Mouse (Mus musculus) hindbrain, embryonic 15.5 days (tissue): ENCODE measurements at regions not wholly inside any gene's neighbourhood (a gene's known extent, or its start where the extent isn't known, plus 50 kb on each side); places are given as distances from the start of the nearest gene placed in this dataset.

Experiments used
- ATAC-seq: fragments of 200-750 bp; cut with Nextera tagmentation; 2 replicates; pipeline ENCODE4 v1.8.0; 2017; ENCODE audit warnings: low read depth, moderate number of reproducible peaks, moderate TSS enrichment; ENCODE audit not compliant: low FRiP score
- H3K27ac ChIP-seq: fragments of 300-500 bp; sonication (generic); replicated peaks from 2 replicates; pipeline ENCODE4 v1.5.1; 2015; ENCODE audit warnings: mild to moderate bottlenecking, inconsistent platforms
- H3K27me3 ChIP-seq: fragments of 300-500 bp; sonication (generic); 2 replicates; pipeline ENCODE4 v1.6.1; 2015; ENCODE audit warnings: control low read depth, inconsistent platforms
- H3K36me3 ChIP-seq: fragments of 300-500 bp; sonication (generic); 2 replicates; pipeline ENCODE4 v1.6.1; 2015; ENCODE audit warnings: control low read depth, inconsistent platforms
- H3K4me1 ChIP-seq: fragments of 300-500 bp; sonication (generic); replicated peaks from 2 replicates; pipeline ENCODE4 v1.6.1; 2015; ENCODE audit warnings: control low read depth, inconsistent platforms
- H3K4me2 ChIP-seq: fragments of 300-500 bp; sonication (generic); 2 replicates; pipeline ENCODE4 v1.6.1; 2015; ENCODE audit warnings: moderate library complexity, mild to moderate bottlenecking, inconsistent platforms
- H3K4me3 ChIP-seq: fragments of 300-500 bp; sonication (generic); 2 replicates; pipeline ENCODE4 v1.5.1; 2015; ENCODE audit warnings: mild to moderate bottlenecking, inconsistent platforms
- H3K9ac ChIP-seq: fragments of 300-500 bp; sonication (generic); 2 replicates; pipeline ENCODE4 v1.6.1; 2015; ENCODE audit warnings: inconsistent platforms
- H3K9me3 ChIP-seq: fragments of 300-500 bp; sonication (generic); 2 replicates; pipeline ENCODE4 v1.6.1; 2016; ENCODE audit warnings: control low read depth, inconsistent platforms
- WGBS: fragments of 180-500 bp; shearing (Covaris S2); methylation state at CpG from one replicate; pipeline ENCODE4 v1.1.7; 2015; 5-methylcytosine and 5-hydroxymethylcytosine counted together

DNA sequence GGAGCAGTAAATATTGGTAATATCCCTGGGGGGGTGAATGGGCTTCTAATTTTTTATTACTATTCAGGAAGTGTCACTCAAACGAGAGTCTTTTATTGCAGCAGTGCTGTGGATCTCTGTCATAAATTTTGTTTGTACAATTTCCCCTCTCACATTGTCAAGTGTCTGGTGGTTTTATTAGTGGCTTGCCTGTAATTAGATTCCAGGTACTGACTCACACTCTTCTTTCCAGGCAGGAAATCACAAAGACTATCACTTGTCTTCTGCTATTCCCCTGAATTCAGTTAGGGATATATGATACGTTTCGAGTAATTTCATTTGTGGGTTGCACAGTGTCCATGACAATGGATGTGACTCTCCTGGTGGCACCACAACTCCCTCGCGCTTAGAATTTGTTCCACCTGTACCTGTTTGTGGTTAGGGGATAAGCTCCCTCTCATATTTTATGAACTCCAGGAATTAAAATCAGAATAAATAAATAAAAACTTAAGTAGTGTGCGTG, 517.4 kb downstream of the Adgrl2 start:
- H3K4me3 ChIP-seq: no peak overlapping the region
- no peak for ATAC-seq
- no peak overlapping the region for H3K4me2 ChIP-seq
- no peaks in the 10 kb centered on the region for H3K36me3 ChIP-seq
- no peak overlapping the region for H3K27ac ChIP-seq
- no peaks in the 10 kb centered on the region for H3K4me1 ChIP-seq
- 85% methylated on average over 6 of the region's 6 CpGs for WGBS
- H3K9me3 ChIP-seq: no peaks in the 10 kb centered on the region
- H3K9ac ChIP-seq: no peak overlapping the region
- no peaks in the 10 kb centered on the region for H3K27me3 ChIP-seq

DNA sequence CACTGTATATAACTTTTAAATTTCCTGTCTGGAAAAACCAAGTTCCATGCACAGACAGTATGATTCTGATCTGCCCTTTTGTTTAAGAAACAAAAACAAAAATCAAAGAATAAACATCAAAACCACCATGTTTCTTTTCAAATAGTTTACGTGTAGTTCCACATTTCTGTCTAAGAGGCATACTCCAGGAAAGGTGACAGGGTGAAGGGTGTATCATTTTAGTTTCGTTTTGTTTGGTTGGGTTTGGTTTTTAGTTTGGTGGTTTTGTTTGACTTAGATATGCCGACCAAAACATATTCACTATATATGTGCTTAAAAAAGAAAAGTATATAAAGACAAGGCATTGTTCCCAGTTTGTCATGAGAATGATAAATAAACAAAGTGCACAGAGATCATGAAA, 524.9 kb downstream of the Adgrl2 start:
- no peak overlapping the region for H3K27ac ChIP-seq
- WGBS: 85% methylated on average over 3 of the region's 3 CpGs
- no peak overlapping the region for H3K9ac ChIP-seq
- no peak for ATAC-seq
- H3K36me3 ChIP-seq: no peaks in the 10 kb centered on the region
- no peaks in the 10 kb centered on the region for H3K4me1 ChIP-seq
- no peaks in the 10 kb centered on the region for H3K9me3 ChIP-seq
- no peak overlapping the region for H3K4me2 ChIP-seq
- no peaks in the 10 kb centered on the region for H3K27me3 ChIP-seq
- H3K4me3 ChIP-seq: no peak overlapping the region

DNA sequence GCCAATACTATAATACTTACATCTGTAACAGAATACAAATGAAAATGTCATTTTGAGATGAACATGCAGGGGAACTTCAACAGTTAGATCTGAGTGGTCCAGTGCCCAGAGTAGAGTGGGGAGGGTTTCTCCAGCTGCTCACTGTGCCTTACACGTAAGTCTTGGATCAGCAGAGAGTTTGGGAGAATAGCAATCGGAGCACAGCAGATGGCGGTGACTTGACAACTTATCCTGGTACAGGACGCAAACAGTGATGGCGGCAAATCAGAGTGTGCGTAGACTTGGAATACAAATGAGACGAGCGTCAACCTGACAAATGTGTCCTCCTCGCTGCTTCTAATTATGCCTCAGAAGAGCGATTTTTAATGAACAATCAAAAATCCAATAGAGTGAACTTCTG, 527.6 kb downstream of the Adgrl2 start:
- WGBS: 60% methylated on average over 10 of the region's 10 CpGs
- Histone ChIP-seq H3K9me3 (no peaks in the 10 kb centered on the region), H3K4me1 (no peaks in the 10 kb centered on the region), H3K27ac (no peak overlapping the region), H3K36me3 (no peaks in the 10 kb centered on the region), H3K4me2 (no peak overlapping the region), H3K4me3 (no peak overlapping the region), H3K27me3 (no peaks in the 10 kb centered on the region), H3K9ac (no peak overlapping the region)
- no peak for ATAC-seq

GRCm38 (mm10) chr3:148448888-148449287, 541.5 kb downstream of the Adgrl2 start:
- Histone ChIP-seq H3K9me3 (no peaks in the 10 kb centered on the region), H3K4me3 (no peak overlapping the region), H3K36me3 (no peaks in the 10 kb centered on the region), H3K4me2 (no peak overlapping the region), H3K27me3 (no peaks in the 10 kb centered on the region), H3K9ac (no peak overlapping the region), H3K4me1 (no peaks in the 10 kb centered on the region), H3K27ac (no peak overlapping the region)
- no peak for ATAC-seq
- 61% methylated on average over 3 of the region's 3 CpGs for WGBS

GRCm38 (mm10) chr3:148448465-148448864, 541.9 kb downstream of the Adgrl2 start:
- H3K9me3 ChIP-seq: no peaks in the 10 kb centered on the region
- H3K36me3 ChIP-seq: no peaks in the 10 kb centered on the region
- no peak overlapping the region for H3K4me2 ChIP-seq
- no peaks in the 10 kb centered on the region for H3K27me3 ChIP-seq
- H3K4me1 ChIP-seq: no peaks in the 10 kb centered on the region
- 16% methylated on average over 1 of the region's 1 CpGs for WGBS
- H3K9ac ChIP-seq: no peak overlapping the region
- H3K4me3 ChIP-seq: no peak overlapping the region
- H3K27ac ChIP-seq: no peak overlapping the region
- ATAC-seq: peak; percentile 38; the same call in 1 of the 2 replicates

DNA sequence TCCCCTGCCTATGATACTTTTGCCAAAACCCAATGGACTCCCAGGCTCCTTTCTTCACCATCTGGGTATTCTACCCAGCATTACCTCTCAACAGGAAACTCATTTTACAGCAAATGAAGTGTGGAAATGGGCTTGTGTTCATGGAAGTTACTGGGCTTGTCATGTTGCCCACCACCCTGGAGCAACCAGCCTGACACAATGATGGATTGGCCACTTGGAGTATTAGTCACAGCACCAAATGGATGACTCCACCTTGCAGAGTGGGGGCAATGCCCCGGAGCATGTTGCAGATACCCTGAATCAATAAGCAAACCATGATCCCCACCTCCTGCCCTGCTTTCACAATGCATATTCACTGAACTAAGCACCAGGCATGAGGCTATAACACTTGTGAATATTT, 543.5 kb downstream of the Adgrl2 start:
- 64% methylated on average over 1 of the region's 1 CpGs for WGBS
- Histone ChIP-seq H3K9me3 (no peaks in the 10 kb centered on the region), H3K36me3 (no peaks in the 10 kb centered on the region), H3K4me1 (no peaks in the 10 kb centered on the region), H3K4me3 (no peak overlapping the region), H3K27me3 (no peaks in the 10 kb centered on the region), H3K27ac (no peak overlapping the region), H3K9ac (no peak overlapping the region), H3K4me2 (no peak overlapping the region)
- no peak for ATAC-seq

DNA sequence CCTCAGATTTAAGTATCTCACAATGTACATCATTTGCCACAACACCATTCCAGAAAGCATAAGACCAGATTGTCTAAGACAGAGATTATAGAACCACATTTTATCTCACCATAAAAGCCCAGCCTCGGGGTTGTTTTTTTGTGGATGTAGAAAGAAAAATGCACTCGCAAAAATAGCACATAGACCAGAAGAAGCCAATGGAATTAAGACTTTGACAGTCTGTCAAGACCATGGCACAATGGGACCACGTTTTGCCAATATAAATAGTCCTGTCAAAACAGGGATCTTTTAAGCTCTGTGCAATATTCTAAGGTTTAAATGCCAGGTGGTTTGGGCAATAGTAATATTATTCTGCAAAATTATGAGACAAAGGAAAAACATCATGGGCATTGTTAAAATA, 547.3 kb downstream of the Adgrl2 start:
- no peaks in the 10 kb centered on the region for H3K4me1 ChIP-seq
- no peaks in the 10 kb centered on the region for H3K36me3 ChIP-seq
- ATAC-seq: no peak
- no peaks in the 10 kb centered on the region for H3K27me3 ChIP-seq
- H3K4me2 ChIP-seq: no peak overlapping the region
- no peak overlapping the region for H3K4me3 ChIP-seq
- H3K27ac ChIP-seq: no peak overlapping the region
- no peaks in the 10 kb centered on the region for H3K9me3 ChIP-seq
- H3K9ac ChIP-seq: no peak overlapping the region
- 69% methylated on average over 3 of the region's 3 CpGs for WGBS

GRCm38 (mm10) chr3:148434033-148434432, 556.3 kb downstream of the Adgrl2 start:
- no peak overlapping the region for H3K9ac ChIP-seq
- no peak for ATAC-seq

GRCm38 (mm10) chr3:148429012-148429865, 561.1 kb downstream of the Adgrl2 start:
- Histone ChIP-seq H3K4me3 (no peak overlapping the region), H3K27ac (no peak overlapping the region), H3K9ac (no peak overlapping the region), H3K27me3 (no peaks in the 10 kb centered on the region), H3K9me3 (no peaks in the 10 kb centered on the region), H3K4me1 (no peaks in the 10 kb centered on the region), H3K36me3 (no peaks in the 10 kb centered on the region), H3K4me2 (no peak overlapping the region)
- WGBS: 65% methylated on average over 10 of the region's 10 CpGs
- no peak for ATAC-seq

More at GRCm38 (mm10) chr3:148434033-148434432, 556.3 kb downstream of the Adgrl2 start:
- Histone ChIP-seq H3K4me2 (no peak overlapping the region), H3K27ac (no peak overlapping the region), H3K36me3 (no peaks in the 10 kb centered on the region), H3K4me1 (no peaks in the 10 kb centered on the region), H3K4me3 (no peak overlapping the region), H3K27me3 (no peaks in the 10 kb centered on the region), H3K9me3 (no peaks in the 10 kb centered on the region)
- WGBS: 94% methylated on average over 4 of the region's 4 CpGs

GRCm38 (mm10) chr3:148424089-148424488, 566.3 kb downstream of the Adgrl2 start:
- Histone ChIP-seq H3K9me3 (no peaks in the 10 kb centered on the region), H3K27ac (no peak overlapping the region), H3K4me3 (no peak overlapping the region), H3K4me1 (no peaks in the 10 kb centered on the region), H3K4me2 (no peak overlapping the region), H3K9ac (no peak overlapping the region), H3K36me3 (no peaks in the 10 kb centered on the region), H3K27me3 (peaks cover 4% of the 10 kb centered on the region; the same call in 1 of the 2 replicates)
- 65% methylated on average over 4 of the region's 4 CpGs for WGBS
- no peak for ATAC-seq

DNA sequence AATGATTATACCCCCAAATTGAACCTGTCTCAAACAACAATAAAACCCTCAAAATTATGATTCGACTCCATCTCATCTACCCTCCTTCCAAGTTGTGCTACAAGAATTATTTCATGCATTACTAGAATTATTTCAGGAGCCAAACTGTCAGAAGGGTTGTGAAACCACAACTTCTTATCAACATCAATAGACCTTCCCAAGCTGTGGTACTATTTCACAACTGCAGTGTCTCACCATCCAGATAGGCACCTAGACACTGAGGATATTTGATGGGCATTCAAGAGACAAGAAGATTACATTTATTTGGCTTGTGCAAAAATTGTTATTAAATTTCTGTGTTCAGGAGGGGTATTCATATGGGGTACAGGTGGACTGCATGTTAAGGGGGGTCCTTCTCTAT, 567.0 kb downstream of the Adgrl2 start:
- 92% methylated on average over 1 of the region's 1 CpGs for WGBS
- no peaks in the 10 kb centered on the region for H3K9me3 ChIP-seq
- H3K4me3 ChIP-seq: no peak overlapping the region
- H3K4me2 ChIP-seq: no peak overlapping the region
- H3K27ac ChIP-seq: no peak overlapping the region
- ATAC-seq: no peak
- H3K27me3 ChIP-seq: peaks cover 4% of the 10 kb centered on the region; the same call in 1 of the 2 replicates
- no peak overlapping the region for H3K9ac ChIP-seq
- no peaks in the 10 kb centered on the region for H3K4me1 ChIP-seq
- H3K36me3 ChIP-seq: no peaks in the 10 kb centered on the region

- no peaks in the 10 kb centered on the region for H3K9me3 ChIP-seq
- H3K4me3 ChIP-seq: no peak overlapping the region
- H3K4me2 ChIP-seq: no peak overlapping the region
- no peak for ATAC-seq
- H3K4me1 ChIP-seq: no peaks in the 10 kb centered on the region
- no peaks in the 10 kb centered on the region for H3K36me3 ChIP-seq
- no peak overlapping the region for H3K27ac ChIP-seq
- no peak overlapping the region for H3K9ac ChIP-seq
- 80% methylated on average over 3 of the region's 3 CpGs for WGBS
- H3K27me3 ChIP-seq: peaks cover 4% of the 10 kb centered on the region; the same call in 1 of the 2 replicates
Measured at GRCm38 (mm10) chr3:148422720-148423119, 567.6 kb downstream of the Adgrl2 start.
